Mouse (Mus musculus) heart, postnatal 0 days (tissue): ENCODE measurements around the gene Rnf149. TPM values are rescaled to one million over a fixed set of nuclear protein-coding genes. Genes with fewer than 3 reads are reported as not detected.
A peak's percentile ranks its signal among the peaks of the same experiment; 100 is the strongest.

ENCODE experiments used
- ATAC-seq: fragments of 200-750 bp; cut with Nextera tagmentation; 2 replicates; pipeline ENCODE4 v1.8.0; 2017; ENCODE audit warnings: low read depth, moderate number of reproducible peaks, moderate library complexity; ENCODE audit not compliant: insufficient read depth
- DNase-seq: peaks from one replicate; pipeline ENCODE4 v3.0.0-alpha.2; 2016; ENCODE audit warnings: low spot score
- H3K27ac ChIP-seq: fragments of 300-500 bp; sonication (generic); 2 replicates; pipeline ENCODE4 v1.5.1; 2014; ENCODE audit warnings: low read depth, mild to moderate bottlenecking
- H3K27me3 ChIP-seq: fragments of 300-500 bp; sonication (generic); 2 replicates; pipeline ENCODE4 v1.6.1; 2014; ENCODE audit warnings: low read length, mixed read lengths; ENCODE audit not compliant: control insufficient read depth, insufficient read depth
- H3K36me3 ChIP-seq: fragments of 300-500 bp; sonication (generic); replicated peaks from 2 replicates; pipeline ENCODE4 v1.6.1; 2014; ENCODE audit warnings: low read length, mixed read lengths; ENCODE audit not compliant: control insufficient read depth, insufficient read depth
- H3K4me1 ChIP-seq: fragments of 300-500 bp; sonication (generic); 2 replicates; pipeline ENCODE4 v1.6.1; 2014; ENCODE audit warnings: antibody characterized with exemption; ENCODE audit not compliant: control insufficient read depth, insufficient read depth
- H3K4me2 ChIP-seq: fragments of 300-500 bp; sonication (generic); 2 replicates; pipeline ENCODE4 v1.6.1; 2014; ENCODE audit warnings: low read depth, mild to moderate bottlenecking, low read length, moderate library complexity
- H3K4me3 ChIP-seq: fragments of 300-500 bp; sonication (generic); 2 replicates; pipeline ENCODE4 v1.5.1; 2014; ENCODE audit warnings: low read depth, low read length
- H3K9ac ChIP-seq: fragments of 300-500 bp; sonication (generic); replicated peaks from 2 replicates; pipeline ENCODE4 v1.6.1; 2014; ENCODE audit warnings: low read depth, low read length, mixed read lengths
- H3K9me3 ChIP-seq: fragments of 300-500 bp; sonication (generic); replicated peaks from 2 replicates; pipeline ENCODE4 v1.6.1; 2016; ENCODE audit warnings: low read length; ENCODE audit not compliant: control insufficient read depth
- CTCF ChIP-seq: IDR thresholded peaks from 2 replicates; pipeline ENCODE4 v1.5.1; 2016; ENCODE audit warnings: antibody characterized with exemption, control low read depth, low read depth
- EP300 ChIP-seq: IDR thresholded peaks from 2 replicates; pipeline ENCODE4 v1.6.1; 2016; ENCODE audit warnings: antibody characterized with exemption, low read depth
- WGBS: fragments of 180-500 bp; shearing (Covaris S2); extraction: QIAGEN DNeasy Blood & Tissue Kit; methylation state at CpG from one replicate; pipeline ENCODE4 v1.1.7; 2014; 5-methylcytosine and 5-hydroxymethylcytosine counted together
- polyA plus RNA-seq: library from polyadenylated mRNA; unstranded; fragments of >200 nt; fragmentation: Nextera tagmentation; extraction: Ambion mirVana; gene quantifications from 2 replicates; pipeline ENCODE4 v1.2.1, GENCODE M21; 2015
- total RNA-seq: library from RNA; depleted of rRNA; stranded (reverse); fragments of >200 nt; gene quantifications from 2 replicates; pipeline ENCODE4 v1.2.3, GENCODE M21; 2014; ENCODE audit warnings: low replicate concordance

Gene Rnf149
- total and polyA plus RNA-seq, 2 experiments from 2014 or later: 10.7 to 31.3 TPM

- H3K4me1 ChIP-seq: peaks cover 3% of the 10 kb centered on the region; the same call in 1 of the 2 replicates
- no peaks in the 10 kb centered on the region for H3K36me3 ChIP-seq
- no peak for TF ChIP-seq CTCF
- no peak for TF ChIP-seq EP300
- H3K4me3 ChIP-seq: no peak overlapping the region
- DNase-seq (no peak), ATAC-seq (peak; percentile 53; the same call in 1 of the 2 replicates)
- no peak overlapping the region for H3K4me2 ChIP-seq
- H3K9me3 ChIP-seq: no peaks in the 10 kb centered on the region
- no peaks in the 10 kb centered on the region for H3K27me3 ChIP-seq
- no peak overlapping the region for H3K9ac ChIP-seq
- H3K27ac ChIP-seq: no peak overlapping the region
- 59% methylated on average over 9 of the region's 9 CpGs for WGBS
Measured at GRCm38 (mm10) chr1:39526371-39527167, 50.6 kb downstream of the Rnf149 start.

DNA sequence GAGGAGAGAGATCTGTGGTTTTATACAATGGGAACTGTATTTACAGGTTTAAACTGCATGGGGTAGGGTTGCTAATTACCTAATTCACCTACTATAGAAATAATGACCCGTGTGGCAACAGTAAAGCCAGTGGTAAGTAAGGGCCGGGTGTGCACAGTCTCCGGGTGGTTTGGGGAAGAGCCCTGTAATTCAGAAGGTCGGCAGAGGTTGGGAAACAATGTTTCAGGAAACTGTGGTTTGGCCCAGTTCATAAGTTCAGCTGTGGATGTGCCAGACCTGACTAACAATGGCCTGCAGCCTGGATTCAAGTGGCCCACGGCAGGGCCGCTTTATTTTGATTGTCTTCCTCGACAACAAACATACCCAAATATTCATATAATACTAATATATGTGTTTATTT lies 51.4 kb downstream of the Rnf149 start:
- DNase-seq (no peak), ATAC-seq (no peak)
- Histone ChIP-seq H3K9ac (no peak overlapping the region), H3K27ac (no peak overlapping the region), H3K27me3 (no peaks in the 10 kb centered on the region), H3K9me3 (no peaks in the 10 kb centered on the region), H3K4me2 (no peak overlapping the region), H3K4me3 (no peak overlapping the region), H3K36me3 (no peaks in the 10 kb centered on the region), H3K4me1 (peaks cover 3% of the 10 kb centered on the region; the same call in 1 of the 2 replicates)
- no peak for TF ChIP-seq CTCF
- TF ChIP-seq EP300: no peak
- WGBS: 54% methylated on average over 7 of the region's 7 CpGs

GRCm38 (mm10) chr1:39522519-39522918 lies 54.7 kb downstream of the Rnf149 start:
- Histone ChIP-seq H3K9ac (no peak overlapping the region), H3K27ac (no peak overlapping the region), H3K4me2 (no peak overlapping the region), H3K4me3 (no peak overlapping the region), H3K27me3 (no peaks in the 10 kb centered on the region), H3K4me1 (peaks cover 3% of the 10 kb centered on the region; the same call in 1 of the 2 replicates), H3K36me3 (no peaks in the 10 kb centered on the region), H3K9me3 (no peaks in the 10 kb centered on the region)
- TF ChIP-seq EP300 (no peak), CTCF (peak; percentile 69)
- 22% methylated on average over 5 of the region's 5 CpGs for WGBS
- no peak for DNase-seq
- no peak for ATAC-seq

- no peak for ATAC-seq
- no peaks in the 10 kb centered on the region for H3K9me3 ChIP-seq
- H3K27ac ChIP-seq: no peak overlapping the region
- 87% methylated on average over 7 of the region's 7 CpGs for WGBS
- no peak overlapping the region for H3K4me3 ChIP-seq
- no peak overlapping the region for H3K9ac ChIP-seq
- TF ChIP-seq EP300 (no peak), CTCF (no peak)
- DNase-seq: no peak
- H3K36me3 ChIP-seq: no peaks in the 10 kb centered on the region
- H3K27me3 ChIP-seq: no peaks in the 10 kb centered on the region
- H3K4me2 ChIP-seq: no peak overlapping the region
- 0 out of 2 replicates have a peak, but pooled peaks cover under 1% of the 10 kb centered on the region for H3K4me1 ChIP-seq
Measured at GRCm38 (mm10) chr1:39521326-39521725, 55.9 kb downstream of the Rnf149 start.

DNA sequence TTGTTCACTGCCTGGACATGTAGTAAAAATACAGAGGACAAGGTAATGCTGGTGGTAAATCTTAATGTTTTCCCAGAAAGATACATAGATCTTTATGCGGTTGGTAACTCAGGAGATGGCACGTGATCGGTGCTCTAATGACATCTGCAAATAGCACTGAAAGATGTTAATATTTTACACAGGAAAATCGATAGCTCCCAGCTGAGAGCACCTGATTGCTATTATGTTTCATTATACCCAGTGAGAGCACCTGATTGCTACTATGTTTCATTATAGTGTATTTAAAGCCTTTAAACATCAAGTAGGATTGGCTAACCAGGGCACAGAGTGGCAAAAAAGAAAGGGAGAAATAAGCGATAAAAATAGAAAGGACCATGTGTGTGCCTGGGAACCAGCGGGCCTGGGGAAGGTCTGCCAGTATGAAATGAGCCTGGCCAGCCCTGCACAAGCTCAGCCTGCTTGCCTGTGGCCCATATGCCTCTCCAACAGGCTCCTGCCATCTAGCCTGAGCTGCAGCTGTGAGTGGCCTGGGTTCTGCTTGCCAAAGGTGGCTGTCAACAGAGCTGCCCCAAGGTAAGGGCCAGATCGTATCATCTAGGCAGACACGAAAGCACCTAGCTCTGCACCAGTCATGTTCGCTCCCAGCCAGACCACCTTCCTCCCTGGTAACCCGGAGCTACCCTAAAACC lies 61.8 kb downstream of the Rnf149 start:
- no peak for DNase-seq
- Histone ChIP-seq H3K27ac (no peak overlapping the region), H3K27me3 (no peaks in the 10 kb centered on the region), H3K9ac (no peak overlapping the region), H3K9me3 (no peaks in the 10 kb centered on the region), H3K4me1 (no peaks in the 10 kb centered on the region), H3K36me3 (no peaks in the 10 kb centered on the region), H3K4me2 (no peak overlapping the region), H3K4me3 (no peak overlapping the region)
- WGBS: 75% methylated on average over 10 of the region's 10 CpGs
- ATAC-seq: no peak
- TF ChIP-seq EP300 (no peak), CTCF (no peak)
